Mouse (Mus musculus) ES-Bruce4 (cell line): Measurements from ENCODE around the gene Ppm1j.

ENCODE experiments used
- CTCF ChIP-seq: IDR thresholded peaks from one replicate; pipeline ENCODE4 v1.8.1; 2011; ENCODE audit warnings: low read depth, low read length
- EP300 ChIP-seq: IDR thresholded peaks from 2 replicates; pipeline ENCODE4 v1.6.1; 2011; ENCODE audit warnings: low read depth, low read length; ENCODE audit not compliant: insufficient read depth

DNA sequence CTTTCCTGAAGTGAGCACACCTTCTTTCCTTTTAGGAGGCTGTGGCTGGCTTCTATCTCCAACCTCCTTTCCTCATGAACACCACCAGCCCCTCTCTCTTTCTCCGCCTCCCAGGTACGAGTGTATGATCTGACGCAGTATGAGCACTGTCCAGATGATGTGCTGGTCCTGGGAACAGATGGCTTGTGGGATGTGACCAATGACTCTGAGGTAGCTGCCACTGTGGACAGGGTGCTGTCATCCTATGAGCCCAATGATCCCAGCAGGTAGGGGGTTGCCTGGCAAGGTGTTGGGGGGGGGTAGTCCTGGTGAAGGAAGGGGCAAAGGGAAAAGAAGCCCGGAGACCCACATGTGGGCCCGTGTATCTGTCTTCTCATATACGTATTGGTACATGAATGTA is 4.4 kb downstream of the Ppm1j start:
- TF ChIP-seq CTCF (no peak), EP300 (no peak)
